Mouse (Mus musculus) erythroblast, embryonic 14.5 days (primary cell): Measurements from ENCODE around the gene Supt3.

Source experiments
- GATA1 ChIP-seq: IDR thresholded peaks from 2 replicates; pipeline ENCODE4 v1.6.1; 2012; ENCODE audit warnings: low read length, inconsistent platforms, mixed read lengths
- TAL1 ChIP-seq: IDR thresholded peaks from 3 replicates; pipeline ENCODE4 v1.6.1; 2012; ENCODE audit warnings: low read length, inconsistent platforms, mixed read lengths

DNA sequence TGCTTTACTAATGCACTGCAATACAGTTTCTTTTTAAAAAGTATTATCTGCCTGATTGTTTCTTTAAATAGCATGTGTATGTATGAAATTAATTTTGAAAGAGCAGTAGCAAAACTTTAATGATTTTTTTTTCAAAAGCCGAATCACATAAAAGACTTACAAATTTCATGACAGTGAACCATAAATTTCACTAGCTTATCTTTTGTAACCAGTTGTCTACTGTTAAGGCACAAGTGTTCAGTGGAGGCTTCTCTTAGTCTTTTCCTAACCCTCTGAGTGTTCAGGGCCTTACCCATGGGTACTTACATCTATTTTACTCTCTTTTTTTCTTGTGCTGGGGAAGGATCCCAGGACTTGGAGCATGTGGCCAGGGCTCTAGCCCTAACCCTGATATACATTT lies 30.1 kb downstream of the Supt3 start:
- TF ChIP-seq GATA1: no peak
- no peak for TF ChIP-seq TAL1
